Mouse (Mus musculus) cerebellum, postnatal 36 days (tissue): Measurements from ENCODE around the gene Cdh23.

Experiments
- DNase-seq, 2 experiments: peaks; one replicate each; pipeline ENCODE4 v3.0.0; 2021 to 2022; ENCODE audit warnings: mixed read lengths in 2 of 2

Cdh23 gene

DNA sequence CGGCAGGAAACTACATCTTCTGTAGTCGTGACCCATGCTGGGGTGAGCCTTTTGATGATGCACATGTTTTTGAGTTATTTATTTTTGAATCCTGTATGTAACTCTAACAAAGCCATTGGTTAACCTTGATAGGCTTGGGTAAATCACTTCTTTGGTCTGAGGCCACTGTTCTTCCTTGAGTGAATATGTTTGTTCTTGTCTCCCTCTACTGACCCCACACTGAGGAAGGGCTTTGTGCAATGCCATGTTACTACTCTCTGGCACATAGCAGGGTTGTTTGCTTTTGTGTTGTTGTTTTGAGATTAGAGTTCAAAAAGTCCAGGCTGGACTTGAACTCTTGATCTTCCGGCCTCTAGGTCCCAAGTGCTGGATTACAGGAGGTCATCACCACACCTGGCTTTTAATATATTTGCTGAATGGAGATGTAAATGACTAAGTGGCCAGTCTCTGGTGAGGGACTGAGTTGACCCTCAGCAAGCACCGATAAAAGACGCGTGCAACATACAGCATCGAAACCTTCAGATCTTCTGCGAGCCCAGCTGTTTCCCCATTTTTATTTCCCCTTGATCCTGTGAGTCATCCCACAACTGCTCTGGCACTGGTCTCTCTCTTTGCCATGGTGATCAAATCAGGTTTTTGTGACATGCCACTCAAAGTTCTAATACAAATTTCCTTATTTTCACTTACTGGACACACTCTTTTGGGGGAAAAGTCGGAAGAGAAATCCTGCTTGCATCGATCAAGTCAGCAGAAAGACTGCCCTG is 298.1 kb downstream of the Cdh23 start:
- DNase-seq, result no peak

DNA sequence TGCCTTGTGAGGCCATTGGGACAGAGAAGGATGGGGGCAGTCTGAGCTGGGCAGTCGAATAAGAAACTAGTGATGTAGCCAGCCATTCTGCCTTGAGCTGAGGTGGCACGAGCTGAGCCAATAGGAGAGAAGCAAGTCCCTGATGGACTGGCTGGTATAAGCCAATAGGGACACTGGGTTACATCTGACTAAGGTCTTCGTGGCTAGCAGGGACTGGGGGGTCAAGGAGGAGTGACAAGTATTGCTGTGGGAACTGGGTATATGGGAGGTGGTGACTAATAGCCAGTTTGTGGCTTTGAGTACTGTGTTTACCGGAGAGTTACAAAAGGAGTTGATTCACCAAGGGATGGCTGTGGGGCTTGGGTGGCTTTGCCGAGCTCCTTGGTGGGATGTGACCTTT is 300.7 kb downstream of the Cdh23 start:
- DNase-seq, result no peak

DNA sequence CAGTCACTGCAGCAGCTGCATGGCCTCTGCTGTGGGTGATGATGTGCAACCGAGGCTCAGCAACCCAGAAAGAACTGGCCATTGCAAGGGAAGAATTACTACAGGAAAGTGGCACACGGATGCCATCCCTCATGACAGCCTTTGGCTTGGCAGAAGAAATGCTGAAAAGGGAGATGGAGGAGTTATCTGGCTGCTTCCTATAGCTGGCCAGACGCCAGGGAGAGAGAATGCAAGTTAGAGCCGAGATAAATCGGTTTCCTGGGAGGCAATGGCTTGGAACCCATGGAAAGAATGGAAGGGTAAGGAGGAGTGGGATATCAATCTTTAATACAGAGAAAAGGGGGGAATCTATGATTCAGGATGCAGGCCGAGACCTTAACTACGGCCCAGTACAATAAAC is 301.4 kb downstream of the Cdh23 start:
- DNase-seq, result no peak

GRCm38 (mm10) chr10:60391661-60392060 is 304.6 kb downstream of the Cdh23 start:
- no peak for DNase-seq

- no peak for DNase-seq
These were observed 305.3 kb downstream of the Cdh23 start for GRCm38 (mm10) chr10:60390904-60391420.

DNA sequence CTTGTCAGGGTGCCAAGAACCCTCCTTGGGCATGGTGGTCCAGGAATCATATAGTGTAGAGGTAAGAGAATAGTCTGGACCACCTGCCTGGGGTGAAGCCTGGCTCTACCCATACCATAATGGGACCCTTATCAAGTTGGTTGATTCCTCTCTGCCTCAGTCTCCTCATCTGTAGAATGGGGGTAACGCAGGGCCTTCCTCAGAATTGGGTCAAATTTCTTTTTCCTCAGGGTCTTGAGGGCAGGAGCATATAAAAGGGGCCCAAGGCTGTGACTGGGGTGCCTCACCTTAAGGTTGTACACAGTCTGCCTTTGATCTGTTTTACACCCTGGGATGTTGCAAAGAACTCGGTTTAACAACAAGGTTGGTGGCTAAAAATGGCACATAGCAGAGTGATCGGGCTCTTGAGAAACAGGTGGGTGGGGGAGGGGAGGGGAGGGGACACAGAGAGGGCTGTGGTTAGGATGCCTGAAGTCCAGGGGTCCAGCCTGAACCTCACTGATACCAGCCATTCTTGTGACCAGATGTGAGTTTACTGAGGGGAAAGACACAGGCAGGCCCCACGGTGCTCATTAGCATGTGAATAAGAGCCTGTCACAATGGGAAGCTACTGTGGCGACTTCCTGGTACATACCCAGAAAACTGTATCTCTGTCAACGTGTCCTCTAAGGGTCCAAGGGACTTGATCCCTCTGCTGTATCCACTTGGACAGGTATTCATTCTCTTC is 305.9 kb downstream of the Cdh23 start:
- DNase-seq, result no peak

- DNase-seq, result no peak
These were observed 306.8 kb downstream of the Cdh23 start for GRCm38 (mm10) chr10:60389447-60389865.

GRCm38 (mm10) chr10:60388332-60388731 is 308.0 kb downstream of the Cdh23 start:
- DNase-seq, result no peak

GRCm38 (mm10) chr10:60381142-60381925 is 315.0 kb downstream of the Cdh23 start:
- DNase-seq, result no peak

DNA sequence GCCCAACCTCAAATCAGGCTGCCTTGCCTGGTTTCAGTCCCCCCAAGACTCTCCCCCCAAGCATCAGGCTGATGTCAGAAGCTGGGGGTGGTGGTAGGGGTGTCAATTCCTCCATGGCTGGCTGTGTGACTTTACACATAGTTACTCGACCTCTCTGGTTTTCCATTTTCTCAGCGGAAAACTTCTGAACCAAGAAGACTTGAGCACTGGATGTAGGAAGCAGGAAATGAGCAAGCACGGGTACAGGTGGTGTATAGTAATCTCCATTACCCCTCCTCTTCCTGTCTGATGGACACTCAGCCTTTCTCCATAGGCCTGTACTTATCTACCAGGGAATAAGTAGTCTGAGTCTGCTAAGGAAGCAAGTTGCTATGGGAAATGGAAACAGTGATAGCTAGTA is 316.1 kb downstream of the Cdh23 start:
- DNase-seq, result no peak

DNA sequence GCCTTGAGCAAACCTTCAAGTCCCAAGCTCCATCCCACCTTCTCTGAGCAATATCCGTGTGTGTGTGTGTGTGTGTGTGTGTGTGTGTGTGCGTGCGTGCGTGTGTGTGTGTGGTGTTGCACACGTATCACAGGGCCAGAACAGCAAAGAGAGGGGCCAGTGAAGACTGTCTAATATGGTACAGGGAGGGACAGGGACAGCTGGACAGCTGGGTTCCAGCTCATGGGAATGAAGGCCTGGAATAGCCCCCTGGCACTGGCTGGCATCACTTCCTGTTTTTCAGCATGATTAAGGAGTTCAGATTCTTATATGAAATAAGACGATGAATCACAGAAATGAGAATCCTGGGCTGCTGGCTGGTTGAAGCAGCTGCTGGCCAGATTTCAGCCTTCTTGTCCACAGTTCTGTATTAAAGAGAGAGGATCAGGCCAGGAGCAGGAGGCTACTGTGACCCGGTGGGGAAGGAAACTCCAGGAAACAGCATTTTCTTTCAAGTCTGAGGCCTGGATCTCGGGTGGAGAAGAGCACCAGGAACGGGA is 316.8 kb downstream of the Cdh23 start:
- DNase-seq, result no peak

DNA sequence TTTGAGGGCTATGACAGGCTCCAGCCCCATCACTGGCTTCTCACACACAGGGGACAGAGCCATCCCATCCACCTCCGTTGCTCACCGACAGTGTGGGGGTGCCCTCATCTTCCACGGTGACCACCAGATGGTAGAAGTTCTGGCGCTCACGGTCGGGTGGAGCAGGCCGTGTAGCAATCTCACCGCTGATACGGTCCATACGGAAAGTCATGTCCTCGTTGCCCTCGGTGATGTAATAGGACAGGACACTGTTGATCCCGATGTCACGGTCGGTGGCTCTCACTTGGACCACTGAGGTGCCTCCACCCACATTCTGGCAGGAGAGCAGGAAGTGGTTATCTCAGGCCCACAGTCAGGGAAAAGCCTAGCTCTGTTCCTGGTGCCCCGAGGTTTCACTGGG is 319.6 kb downstream of the Cdh23 start:
- no peak for DNase-seq

GRCm38 (mm10) chr10:60373937-60374578 is 322.2 kb downstream of the Cdh23 start:
- DNase-seq, result no peak

GRCm38 (mm10) chr10:60373543-60373936 is 322.8 kb downstream of the Cdh23 start:
- DNase-seq, result no peak

DNA sequence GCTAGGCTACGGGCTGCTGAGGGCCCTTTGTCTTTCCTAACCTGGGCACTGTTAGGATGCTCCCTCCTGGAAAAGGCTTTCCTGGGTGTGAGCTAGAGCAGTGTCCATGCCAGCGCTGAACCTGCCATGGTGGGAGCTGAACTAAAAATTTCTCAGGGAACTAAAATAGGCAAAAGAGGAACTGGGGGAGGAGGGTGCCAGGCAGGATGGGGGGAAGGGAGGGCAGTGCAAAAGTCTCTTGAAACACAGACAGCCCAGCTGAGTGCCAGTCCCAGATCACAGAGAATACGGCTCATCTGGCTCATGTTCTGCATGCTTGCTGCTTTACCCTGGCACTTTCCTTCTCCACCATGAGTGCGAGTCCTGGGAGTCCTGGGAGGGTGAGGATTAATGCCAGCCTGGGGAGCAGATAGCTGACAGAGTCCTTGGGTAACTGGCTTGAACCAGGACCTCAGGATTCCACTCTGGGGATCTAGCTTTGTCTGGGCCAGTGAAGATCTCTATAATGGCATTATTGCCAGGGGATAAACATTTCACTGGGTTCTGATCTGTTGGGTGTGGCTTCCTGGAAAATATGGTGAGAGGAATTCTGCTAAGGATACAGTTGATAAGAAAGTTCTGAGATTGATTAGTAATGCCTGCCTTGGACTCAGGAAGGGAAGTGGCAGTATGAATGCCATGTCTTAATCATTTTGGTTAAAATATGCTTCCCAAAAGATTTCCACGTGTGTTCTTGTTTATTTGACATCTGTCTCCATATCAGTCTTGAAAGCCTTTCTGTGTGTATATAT is 324.5 kb downstream of the Cdh23 start:
- no peak for DNase-seq

GRCm38 (mm10) chr10:60370601-60371061 is 325.7 kb downstream of the Cdh23 start:
- DNase-seq, result no peak

- peak; percentile 39 to 61 for DNase-seq
These were observed 326.2 kb downstream of the Cdh23 start for GRCm38 (mm10) chr10:60370098-60370497.

- DNase-seq, result no peak
These were observed 326.9 kb downstream of the Cdh23 start for GRCm38 (mm10) chr10:60369405-60369804.

GRCm38 (mm10) chr10:60367904-60368303 is 328.4 kb downstream of the Cdh23 start:
- no peak for DNase-seq

GRCm38 (mm10) chr10:60367145-60367544 is 329.1 kb downstream of the Cdh23 start:
- DNase-seq, result no peak

GRCm38 (mm10) chr10:60363426-60363825 is 332.9 kb downstream of the Cdh23 start:
- no peak for DNase-seq

GRCm38 (mm10) chr10:60362310-60362628 is 334.0 kb downstream of the Cdh23 start:
- DNase-seq, result no peak
